Mouse (Mus musculus) heart, embryonic 13.5 days (tissue): ENCODE results near the gene B3gnt3. TPM values are rescaled to one million over a fixed set of nuclear protein-coding genes. Genes with fewer than 3 reads are reported as not detected.
A peak's percentile ranks its signal among the peaks of the same experiment; 100 is the strongest.

Experiments used
- ATAC-seq: fragments of 200-750 bp; cut with Nextera tagmentation; 2 replicates; pipeline ENCODE4 v1.8.0; 2017; ENCODE audit warnings: moderate TSS enrichment; ENCODE audit not compliant: insufficient number of reproducible peaks, low FRiP score, low TSS enrichment; ENCODE audit errors: extremely low read depth
- H3K27ac ChIP-seq: fragments of 300-500 bp; sonication (generic); replicated peaks from 2 replicates; pipeline ENCODE4 v1.5.1; 2015; ENCODE audit warnings: moderate library complexity, mild to moderate bottlenecking, inconsistent platforms
- H3K27me3 ChIP-seq: fragments of 300-500 bp; sonication (generic); replicated peaks from 2 replicates; pipeline ENCODE4 v1.6.1; 2015; ENCODE audit warnings: mild to moderate bottlenecking, inconsistent platforms
- H3K36me3 ChIP-seq: fragments of 300-500 bp; sonication (generic); 2 replicates; pipeline ENCODE4 v1.6.1; 2015; ENCODE audit warnings: mild to moderate bottlenecking, inconsistent platforms
- H3K4me1 ChIP-seq: fragments of 300-500 bp; sonication (generic); 2 replicates; pipeline ENCODE4 v1.6.1; 2015; ENCODE audit warnings: inconsistent platforms
- H3K4me2 ChIP-seq: fragments of 300-500 bp; sonication (generic); 2 replicates; pipeline ENCODE4 v1.6.1; 2015; ENCODE audit warnings: inconsistent platforms, mild to moderate bottlenecking, moderate library complexity
- H3K4me3 ChIP-seq: fragments of 300-500 bp; sonication (generic); 2 replicates; pipeline ENCODE4 v1.5.1; 2015; ENCODE audit warnings: moderate library complexity, mild to moderate bottlenecking, inconsistent platforms
- H3K9ac ChIP-seq: fragments of 300-500 bp; sonication (generic); 2 replicates; pipeline ENCODE4 v1.6.1; 2015; ENCODE audit warnings: inconsistent platforms, mild to moderate bottlenecking, moderate library complexity
- H3K9me3 ChIP-seq: fragments of 300-500 bp; sonication (generic); 2 replicates; pipeline ENCODE4 v1.6.1; 2016; ENCODE audit warnings: inconsistent platforms
- WGBS: fragments of 180-500 bp; shearing (Covaris S2); methylation state at CpG from one replicate; pipeline ENCODE4 v1.1.7; 2015; ENCODE audit warnings: mixed read lengths; 5-methylcytosine and 5-hydroxymethylcytosine counted together
- polyA plus RNA-seq: library from polyadenylated mRNA; unstranded; fragments of >200 nt; fragmentation: Nextera tagmentation; extraction: Ambion mirVana; gene quantifications from 2 replicates; pipeline ENCODE4 v1.2.1, GENCODE M21; 2015

The B3gnt3 gene
- polyA plus RNA-seq, 1 experiment from 2014 or later: 3.3 TPM

DNA sequence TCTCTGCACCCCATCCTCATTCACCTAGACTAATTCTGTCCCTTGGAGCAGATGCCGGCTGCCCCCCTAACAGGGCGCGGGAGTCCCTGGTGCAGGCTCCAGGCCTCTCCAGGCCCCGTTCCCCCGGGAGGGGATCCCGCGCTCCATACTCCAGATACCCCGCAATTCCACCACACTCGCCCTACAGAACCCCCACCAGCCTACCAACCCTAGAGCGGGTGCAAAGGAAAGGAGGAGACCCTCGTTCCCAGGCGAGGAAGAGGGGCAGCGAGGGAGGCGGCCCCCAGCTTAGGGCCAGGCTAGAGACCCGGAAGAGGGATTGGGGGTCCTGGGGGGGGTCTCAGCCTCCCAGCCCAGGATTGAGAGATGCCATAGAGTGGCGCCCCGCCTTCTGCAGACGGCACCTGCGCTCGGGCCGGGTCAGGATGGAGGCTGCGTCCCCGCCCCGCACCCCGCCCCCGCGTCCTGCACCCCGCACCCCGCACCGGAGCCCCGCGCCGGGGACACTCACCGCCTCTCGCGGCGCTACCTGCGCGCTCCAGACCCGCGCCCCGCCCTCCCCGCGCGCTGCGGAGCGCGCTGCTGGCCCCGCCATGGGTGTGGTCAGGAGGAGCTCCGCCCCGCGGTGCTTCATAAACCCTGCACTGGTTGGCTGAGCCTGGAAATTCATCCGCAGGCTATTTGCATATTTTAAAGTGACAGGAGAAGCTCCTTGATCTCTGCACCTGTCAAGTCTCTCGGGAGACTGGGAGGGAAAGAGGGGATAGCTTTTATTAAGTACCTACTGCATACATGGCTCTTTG is 23.7 kb upstream of the B3gnt3 start, which contains the start of gene Fcho1:
Gene Fcho1 (minus strand): TSS at position 595 of the 803 bp plus-strand sequence.
- Histone ChIP-seq H3K36me3 (no peaks in the 10 kb centered on the region), H3K9ac (peak within 1 kb of the TSS; percentile 78), H3K27ac (no peak within 1 kb of the TSS), H3K9me3 (no peaks in the 10 kb centered on the region), H3K4me1 (peaks cover 19% of the 10 kb centered on the region; the same call in 1 of the 2 replicates), H3K4me2 (peak within 1 kb of the TSS; percentile 87), H3K4me3 (peak within 1 kb of the TSS; percentile 69), H3K27me3 (peaks cover 92% of the 10 kb centered on the region)
- ATAC-seq: peak; percentile 44
- 2% methylated on average over 52 of the region's 54 CpGs for WGBS

DNA sequence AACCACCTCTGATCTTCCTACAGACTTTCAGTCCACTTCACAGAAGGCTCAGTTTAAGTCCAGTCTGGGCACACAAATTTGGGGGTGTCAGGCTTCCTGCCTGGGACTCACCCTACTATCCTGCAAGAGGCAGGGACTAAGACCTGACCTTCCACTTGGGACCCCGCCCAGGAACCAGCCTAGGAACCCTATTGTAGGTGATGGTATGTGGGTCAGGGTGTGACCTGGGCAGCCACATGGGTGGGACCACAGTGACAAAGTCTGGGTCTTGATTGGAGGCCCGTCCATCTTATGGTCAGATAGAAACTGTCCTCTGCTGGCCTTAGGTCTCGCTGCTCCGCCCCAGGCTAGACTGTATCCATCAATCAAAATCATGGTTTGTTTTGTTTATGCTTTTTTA is 22.8 kb upstream of the B3gnt3 start:
- H3K4me3 ChIP-seq: no peak overlapping the region
- ATAC-seq: no peak
- no peaks in the 10 kb centered on the region for H3K9me3 ChIP-seq
- H3K27me3 ChIP-seq: peaks cover 96% of the 10 kb centered on the region
- H3K36me3 ChIP-seq: no peaks in the 10 kb centered on the region
- peaks cover 21% of the 10 kb centered on the region for H3K4me1 ChIP-seq
- H3K4me2 ChIP-seq: no peak overlapping the region
- H3K27ac ChIP-seq: no peak overlapping the region
- 63% methylated on average over 4 of the region's 4 CpGs for WGBS
- no peak overlapping the region for H3K9ac ChIP-seq

DNA sequence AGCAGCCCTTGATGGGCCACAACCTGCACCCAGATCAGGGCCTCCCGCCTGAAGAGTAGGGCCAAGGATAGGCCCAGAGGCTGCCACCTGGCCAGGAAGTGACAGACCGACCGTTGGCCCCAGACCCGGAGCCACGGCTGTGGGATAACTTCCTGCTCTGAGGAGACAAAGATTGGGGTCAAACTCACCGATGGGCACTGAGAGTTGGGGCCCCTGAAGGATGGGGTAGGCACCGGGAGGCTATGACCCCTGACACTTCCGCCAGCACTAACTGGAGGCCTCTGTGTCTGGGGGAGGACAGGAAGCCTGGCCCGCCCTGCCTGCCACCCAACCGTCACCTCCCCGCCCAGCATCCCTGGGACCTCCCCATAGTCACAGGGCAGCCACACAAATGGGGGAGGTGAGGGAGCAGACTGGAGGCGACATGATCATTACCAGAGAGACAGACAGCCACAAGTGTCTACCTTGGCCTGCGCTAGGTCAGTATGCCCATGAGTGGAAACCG is 21.5 kb upstream of the B3gnt3 start:
- H3K27me3 ChIP-seq: peaks cover 97% of the 10 kb centered on the region
- no peak overlapping the region for H3K4me3 ChIP-seq
- H3K4me1 ChIP-seq: peaks cover 13% of the 10 kb centered on the region
- no peak overlapping the region for H3K4me2 ChIP-seq
- H3K27ac ChIP-seq: no peak overlapping the region
- no peak overlapping the region for H3K9ac ChIP-seq
- 50% methylated on average over 14 of the region's 14 CpGs for WGBS
- ATAC-seq: no peak
- no peaks in the 10 kb centered on the region for H3K36me3 ChIP-seq
- no peaks in the 10 kb centered on the region for H3K9me3 ChIP-seq

DNA sequence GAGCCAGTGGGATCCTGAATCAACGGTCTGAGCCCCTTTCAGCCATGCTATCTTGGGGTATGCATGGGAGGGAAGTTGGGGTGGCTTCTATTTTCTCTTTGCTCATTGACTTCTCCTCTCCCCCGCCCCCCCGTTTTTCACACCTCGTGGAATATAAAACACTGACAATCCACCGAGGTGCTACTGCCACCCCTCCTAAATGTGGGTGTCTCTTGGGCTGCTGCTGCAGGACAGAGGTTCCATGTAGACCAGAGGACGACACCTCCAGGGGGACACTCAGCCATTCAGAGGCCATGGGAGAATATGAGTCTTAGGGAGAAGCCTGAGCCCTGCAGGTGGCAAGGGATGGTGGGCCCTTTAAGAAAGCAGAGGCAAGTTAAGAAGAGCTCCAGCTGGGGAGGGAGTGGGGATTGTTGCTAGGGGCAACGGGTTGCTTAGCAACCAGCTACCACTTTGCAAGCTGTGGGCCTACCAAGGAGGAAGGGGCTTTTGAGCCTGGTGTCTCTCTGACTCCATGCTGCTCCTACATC is 18.4 kb upstream of the B3gnt3 start:
- Histone ChIP-seq H3K27ac (no peak overlapping the region), H3K36me3 (no peaks in the 10 kb centered on the region), H3K9me3 (no peaks in the 10 kb centered on the region), H3K27me3 (peaks cover 90% of the 10 kb centered on the region), H3K4me2 (no peak overlapping the region), H3K9ac (no peak overlapping the region), H3K4me3 (no peak overlapping the region), H3K4me1 (peaks cover 6% of the 10 kb centered on the region)
- ATAC-seq: no peak
- 36% methylated on average over 7 of the region's 7 CpGs for WGBS

DNA sequence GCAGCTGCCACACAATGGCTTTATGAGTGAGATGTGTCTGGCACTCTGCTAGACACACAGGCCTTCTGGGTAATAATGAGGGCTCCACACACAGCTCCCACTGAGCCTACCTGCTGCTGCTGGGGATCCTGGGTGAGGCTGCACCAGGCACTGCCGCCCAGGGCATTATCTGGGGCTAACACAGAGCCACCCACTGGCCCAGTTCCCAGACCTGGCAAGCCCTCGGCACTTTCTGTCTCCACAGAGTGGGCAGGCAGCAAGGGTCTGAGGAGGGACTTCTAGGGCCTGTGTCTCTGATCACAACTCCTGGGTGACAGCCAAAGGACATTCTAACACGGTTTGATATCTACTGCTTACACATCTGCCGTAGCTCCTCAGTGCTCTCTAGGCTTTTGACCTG is 17.6 kb upstream of the B3gnt3 start:
- H3K27ac ChIP-seq: no peak overlapping the region
- no peak overlapping the region for H3K4me2 ChIP-seq
- no peaks in the 10 kb centered on the region for H3K36me3 ChIP-seq
- H3K27me3 ChIP-seq: peaks cover 90% of the 10 kb centered on the region
- H3K9me3 ChIP-seq: no peaks in the 10 kb centered on the region
- no peak for ATAC-seq
- no peak overlapping the region for H3K9ac ChIP-seq
- no peak overlapping the region for H3K4me3 ChIP-seq
- WGBS: 33% methylated on average over 4 of the region's 4 CpGs
- peaks cover 5% of the 10 kb centered on the region; the same call in 1 of the 2 replicates for H3K4me1 ChIP-seq

DNA sequence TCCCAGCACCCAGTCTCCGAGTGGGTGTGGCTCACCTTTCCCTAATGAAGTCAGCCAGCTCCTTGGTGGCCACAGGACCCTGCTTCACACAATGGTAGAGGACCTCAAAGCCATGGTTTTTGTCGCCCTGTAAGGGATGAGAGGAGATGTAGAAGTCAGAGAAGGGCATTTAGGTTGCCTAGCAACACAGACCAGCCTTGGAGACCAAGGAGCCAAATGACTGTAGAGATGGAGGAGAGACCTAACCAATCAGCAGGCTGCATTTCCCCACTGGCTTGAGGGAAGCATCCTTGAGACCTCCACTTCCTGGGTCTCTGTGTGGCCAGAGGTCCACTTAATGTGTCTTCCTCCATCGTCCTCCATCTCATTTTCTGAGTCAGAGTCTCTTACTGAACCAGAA is 16.7 kb upstream of the B3gnt3 start:
- no peak for ATAC-seq
- Histone ChIP-seq H3K4me3 (no peak overlapping the region), H3K9ac (no peak overlapping the region), H3K4me2 (no peak overlapping the region), H3K36me3 (no peaks in the 10 kb centered on the region), H3K27ac (no peak overlapping the region), H3K4me1 (peaks cover 5% of the 10 kb centered on the region; the same call in 1 of the 2 replicates), H3K27me3 (peaks cover 91% of the 10 kb centered on the region), H3K9me3 (no peaks in the 10 kb centered on the region)
- 25% methylated on average over 3 of the region's 3 CpGs for WGBS

DNA sequence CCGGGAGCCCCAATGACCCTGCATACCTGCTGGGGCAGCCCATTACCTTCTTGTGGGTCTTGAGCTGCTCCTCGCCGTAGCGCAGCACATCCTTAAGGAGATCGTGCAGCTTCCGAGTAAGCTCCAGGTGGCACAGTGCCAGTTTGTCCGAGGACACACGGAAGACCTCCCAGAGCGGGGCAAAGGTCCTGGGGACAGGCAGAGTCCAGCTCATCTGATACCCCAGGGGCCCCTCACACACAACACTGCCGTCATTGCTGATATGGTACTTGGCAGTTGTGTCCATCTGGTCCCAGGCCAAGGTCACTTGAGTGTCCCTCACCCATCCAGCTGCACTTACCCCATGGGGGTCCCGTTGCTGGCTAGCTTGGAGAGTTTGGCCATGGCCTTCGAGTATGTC is 15.5 kb upstream of the B3gnt3 start:
- Histone ChIP-seq H3K4me1 (peaks cover 5% of the 10 kb centered on the region; the same call in 1 of the 2 replicates), H3K36me3 (no peaks in the 10 kb centered on the region), H3K27me3 (peaks cover 89% of the 10 kb centered on the region), H3K27ac (no peak overlapping the region), H3K9ac (no peak overlapping the region), H3K4me2 (no peak overlapping the region), H3K9me3 (no peaks in the 10 kb centered on the region), H3K4me3 (no peak overlapping the region)
- 72% methylated on average over 12 of the region's 12 CpGs for WGBS
- no peak for ATAC-seq

DNA sequence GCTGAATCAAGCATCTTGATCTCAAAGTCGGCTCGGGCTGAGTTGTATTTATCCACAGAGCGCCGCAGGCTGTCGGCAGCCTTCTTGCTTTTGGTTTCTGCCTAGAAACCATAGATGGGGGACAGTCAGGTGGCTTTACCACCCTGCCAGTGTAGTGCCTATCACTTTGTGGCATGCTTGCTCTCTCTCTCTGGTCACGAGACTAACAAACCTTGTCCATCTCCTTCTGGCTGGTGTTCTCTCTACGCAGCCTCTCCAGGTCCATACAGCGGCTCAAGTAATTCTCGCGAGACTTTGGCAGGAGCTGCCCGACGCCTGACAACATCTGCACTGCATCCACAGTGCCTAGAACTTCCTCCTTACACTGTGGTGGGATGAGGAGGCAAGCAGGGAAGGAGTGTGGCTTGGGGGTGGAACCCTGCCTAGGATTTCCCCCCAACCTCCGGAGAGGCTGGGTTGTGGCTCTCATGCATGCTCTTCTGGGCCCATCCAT is 15.0 kb upstream of the B3gnt3 start:
- Histone ChIP-seq H3K4me3 (no peak overlapping the region), H3K9ac (no peak overlapping the region), H3K27me3 (peaks cover 89% of the 10 kb centered on the region), H3K4me1 (peaks cover 5% of the 10 kb centered on the region; the same call in 1 of the 2 replicates), H3K9me3 (no peaks in the 10 kb centered on the region), H3K4me2 (no peak overlapping the region), H3K36me3 (no peaks in the 10 kb centered on the region), H3K27ac (no peak overlapping the region)
- 71% methylated on average over 13 of the region's 13 CpGs for WGBS
- ATAC-seq: no peak

DNA sequence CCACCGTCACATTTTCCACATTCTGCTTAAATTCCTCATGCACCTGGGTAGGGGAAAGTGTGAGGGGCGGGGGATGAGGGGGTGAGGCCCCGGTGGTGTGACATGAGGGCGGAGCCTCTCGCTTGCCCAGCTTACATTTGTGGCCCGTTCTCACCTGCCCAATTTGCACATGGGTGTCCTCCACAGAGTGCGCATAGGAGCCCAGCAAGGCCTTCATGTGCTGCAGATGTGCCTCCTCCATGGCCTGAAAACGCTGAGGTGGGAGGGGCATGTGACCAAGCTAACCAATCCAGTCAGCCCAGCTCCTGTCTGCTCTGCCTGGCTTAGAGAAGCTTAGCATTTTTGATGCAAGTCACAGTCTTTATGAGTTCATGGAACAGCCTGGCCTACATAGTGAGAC is 13.9 kb upstream of the B3gnt3 start:
- WGBS: 30% methylated on average over 8 of the region's 8 CpGs
- Histone ChIP-seq H3K4me2 (no peak overlapping the region), H3K9me3 (no peaks in the 10 kb centered on the region), H3K9ac (no peak overlapping the region), H3K4me1 (peaks cover 5% of the 10 kb centered on the region; the same call in 1 of the 2 replicates), H3K36me3 (no peaks in the 10 kb centered on the region), H3K27me3 (peaks cover 88% of the 10 kb centered on the region), H3K27ac (no peak overlapping the region), H3K4me3 (no peak overlapping the region)
- ATAC-seq: no peak

DNA sequence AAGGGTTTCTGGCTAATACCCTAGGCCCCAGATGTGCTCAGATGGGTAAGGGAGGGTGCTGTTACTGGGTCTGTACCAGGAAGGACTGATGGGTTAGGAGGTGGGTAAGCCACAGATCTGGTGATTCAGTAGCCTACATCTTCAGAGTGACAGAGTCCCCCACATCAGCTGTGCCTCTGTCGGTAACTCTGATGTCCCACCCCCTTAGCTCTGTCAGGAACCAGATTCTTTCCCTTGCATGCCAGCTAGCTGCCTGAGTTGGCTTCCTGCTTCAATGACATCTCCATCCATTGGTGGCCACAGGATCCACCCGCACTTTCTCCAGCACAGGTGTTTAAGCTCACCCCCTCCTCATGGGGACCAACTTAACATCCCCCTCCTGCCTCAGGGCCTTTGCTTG is 10.0 kb upstream of the B3gnt3 start:
- Histone ChIP-seq H3K4me3 (no peak overlapping the region), H3K27me3 (peaks cover 92% of the 10 kb centered on the region)

DNA sequence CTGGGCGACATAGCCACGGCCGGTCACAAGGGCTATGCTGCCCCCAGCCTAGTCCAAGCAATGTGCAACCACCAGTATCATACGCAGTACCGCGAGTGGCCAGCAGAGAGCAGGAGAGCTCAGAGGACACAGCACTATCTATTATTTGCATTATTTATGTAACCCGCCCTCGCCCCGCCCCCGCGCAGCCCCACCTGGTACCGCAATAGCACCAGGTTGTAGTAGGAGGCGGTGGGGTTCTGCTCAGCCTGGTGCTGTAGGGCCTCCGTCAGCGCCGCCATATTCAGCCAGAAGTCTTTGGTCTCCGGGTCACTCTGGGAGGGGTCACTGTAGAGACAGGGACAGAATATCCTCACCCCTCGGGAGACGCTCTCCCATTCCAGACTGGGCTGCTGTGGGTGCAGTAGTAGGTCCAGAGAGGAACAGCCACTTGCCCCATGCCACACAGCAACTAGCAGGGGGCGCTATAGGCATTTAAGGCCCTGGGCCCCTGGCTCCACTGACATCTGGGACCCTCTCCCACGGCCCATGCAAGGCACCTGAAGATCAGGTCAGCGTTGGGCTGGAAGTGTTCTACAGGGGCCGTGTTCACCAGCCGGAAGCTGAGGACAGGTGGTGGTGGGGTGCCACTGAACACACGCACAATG is 8.3 kb upstream of the B3gnt3 start:
- H3K9ac ChIP-seq: 0 out of 2 replicates have a peak overlapping the region, but pooled peaks have one; percentile 3
- peak overlapping the region; percentile 29 for H3K4me3 ChIP-seq
- H3K9me3 ChIP-seq: no peaks in the 10 kb centered on the region
- peak overlapping the region; percentile 59 for H3K4me2 ChIP-seq
- H3K27ac ChIP-seq: no peak overlapping the region
- WGBS: 18% methylated on average over 25 of the region's 25 CpGs
- no peaks in the 10 kb centered on the region for H3K36me3 ChIP-seq
- ATAC-seq: no peak
- H3K4me1 ChIP-seq: no peaks in the 10 kb centered on the region
- peaks cover 93% of the 10 kb centered on the region for H3K27me3 ChIP-seq

More for the DNA sequence above, 10.0 kb upstream of the B3gnt3 start:
- H3K4me1 ChIP-seq: no peaks in the 10 kb centered on the region
- no peaks in the 10 kb centered on the region for H3K36me3 ChIP-seq
- H3K27ac ChIP-seq: no peak overlapping the region
- no peak overlapping the region for H3K9ac ChIP-seq
- no peak overlapping the region for H3K4me2 ChIP-seq
- no peak for ATAC-seq
- no peaks in the 10 kb centered on the region for H3K9me3 ChIP-seq
- WGBS: 59% methylated on average over 2 of the region's 2 CpGs
